Mouse (Mus musculus): ENCODE results near the gene Txndc8. TPM values are rescaled to one million over a fixed set of nuclear protein-coding genes. Genes with fewer than 3 reads are reported as not detected.

The Txndc8 gene
- polyA plus RNA-seq, 2 experiments, result not detected

GRCm38 (mm10) chr4:57970285-57970684 is 38.6 kb downstream of the Txndc8 start:
- H3K4me2 ChIP-seq (ENCODE audit: low read depth), result no peak overlapping the region
- no peak for ATAC-seq (ENCODE audit: insufficient read depth)

DNA sequence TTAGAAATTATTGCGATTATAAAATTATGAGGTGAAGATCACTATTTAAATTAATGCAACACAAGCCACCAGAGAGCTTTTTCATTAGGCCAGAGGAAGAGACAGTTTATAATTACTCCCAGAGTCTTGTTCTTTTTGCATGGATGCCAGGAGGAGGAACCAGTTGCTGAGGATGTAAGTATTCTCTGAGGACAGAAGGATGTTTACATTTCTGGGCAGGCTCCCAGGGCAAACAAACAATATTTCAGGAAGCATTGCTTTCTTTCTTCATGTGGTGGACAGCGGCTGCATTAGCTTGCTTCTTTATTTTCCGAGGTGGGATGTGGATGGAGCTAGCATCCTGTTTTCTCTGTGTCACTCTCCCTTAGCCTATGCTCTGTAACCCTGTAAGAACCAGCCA is 41.7 kb downstream of the Txndc8 start:
- TF ChIP-seq CTCF (IDR thresholded peaks at IDR 0.05; ENCODE audit: low read depth) (no peak), EP300 (IDR thresholded peaks at IDR 0.05; ENCODE audit: low read depth) (no peak)
- H3K4me2 ChIP-seq (ENCODE audit: low read depth), result no peak overlapping the region
- no peaks in the 10 kb centered on the region for H3K4me1 ChIP-seq (replicated peaks; ENCODE audit: control insufficient read depth in 2 of 2, insufficient read depth in 2 of 2, low read length in 1 of 2)
- DNase-seq (ENCODE audit: low read depth in 3 of 3, low spot score in 3 of 3) (no peak), ATAC-seq (ENCODE audit: insufficient read depth) (no peak)
- no peak overlapping the region for H3K9ac ChIP-seq (replicated peaks)
- WGBS (ENCODE audit: insufficient replicate concordance), result 49% methylated on average over 3 of the region's 3 CpGs
- H3K9me3 ChIP-seq (ENCODE audit: control insufficient read depth, low read length), result no peaks in the 10 kb centered on the region
- no peak overlapping the region for H3K4me3 ChIP-seq (ENCODE audit: insufficient read depth in 1 of 2, low read depth in 2 of 2, low read length in 2 of 2)
- H3K36me3 ChIP-seq (replicated peaks; ENCODE audit: control insufficient read depth, insufficient read depth, low read depth), result no peaks in the 10 kb centered on the region
- no peak overlapping the region for H3K27ac ChIP-seq
- H3K27me3 ChIP-seq (ENCODE audit: control insufficient read depth, insufficient read depth, low read length), result no peaks in the 10 kb centered on the region

More at GRCm38 (mm10) chr4:57970285-57970684, 38.6 kb downstream of the Txndc8 start:
- no peaks in the 10 kb centered on the region for H3K27me3 ChIP-seq (ENCODE audit: control insufficient read depth, insufficient read depth, low read length)
- TF ChIP-seq EP300 (IDR thresholded peaks at IDR 0.05; ENCODE audit: low read depth) (no peak), CTCF (IDR thresholded peaks at IDR 0.05; ENCODE audit: low read depth) (no peak)
- no peak overlapping the region for H3K4me3 ChIP-seq (ENCODE audit: insufficient read depth in 1 of 2, low read depth in 2 of 2, low read length in 2 of 2)
- no peaks in the 10 kb centered on the region for H3K36me3 ChIP-seq (replicated peaks; ENCODE audit: control insufficient read depth, insufficient read depth, low read depth)
- DNase-seq (ENCODE audit: low read depth in 3 of 3, low spot score in 3 of 3), result no peak
- no peak overlapping the region for H3K27ac ChIP-seq
- H3K9me3 ChIP-seq (ENCODE audit: control insufficient read depth, low read length), result no peaks in the 10 kb centered on the region
- H3K4me1 ChIP-seq (replicated peaks; ENCODE audit: control insufficient read depth in 2 of 2, insufficient read depth in 2 of 2, low read length in 1 of 2), result no peaks in the 10 kb centered on the region
- no peak overlapping the region for H3K9ac ChIP-seq (replicated peaks)

- no peaks in the 10 kb centered on the region for H3K4me1 ChIP-seq (replicated peaks; ENCODE audit: control insufficient read depth in 2 of 2, insufficient read depth in 2 of 2, low read length in 1 of 2)
- 70% methylated on average over 4 of the region's 4 CpGs for WGBS (ENCODE audit: insufficient replicate concordance)
- TF ChIP-seq EP300 (IDR thresholded peaks at IDR 0.05; ENCODE audit: low read depth) (no peak), CTCF (IDR thresholded peaks at IDR 0.05; ENCODE audit: low read depth) (no peak)
- ATAC-seq (ENCODE audit: insufficient read depth), result no peak
- no peaks in the 10 kb centered on the region for H3K36me3 ChIP-seq (replicated peaks; ENCODE audit: control insufficient read depth, insufficient read depth, low read depth)
- no peak for DNase-seq (ENCODE audit: low read depth in 3 of 3, low spot score in 3 of 3)
- no peaks in the 10 kb centered on the region for H3K27me3 ChIP-seq (ENCODE audit: control insufficient read depth, insufficient read depth, low read length)
- H3K27ac ChIP-seq, result no peak overlapping the region
- no peaks in the 10 kb centered on the region for H3K9me3 ChIP-seq (ENCODE audit: control insufficient read depth, low read length)
- H3K9ac ChIP-seq (replicated peaks), result no peak overlapping the region
- no peak overlapping the region for H3K4me3 ChIP-seq (ENCODE audit: insufficient read depth in 1 of 2, low read depth in 2 of 2, low read length in 2 of 2)
- H3K4me2 ChIP-seq (ENCODE audit: low read depth), result no peak overlapping the region
Measured at GRCm38 (mm10) chr4:57965516-57965915, 43.4 kb downstream of the Txndc8 start.

- Histone ChIP-seq H3K36me3 (replicated peaks; ENCODE audit: control insufficient read depth, insufficient read depth, low read depth) (no peaks in the 10 kb centered on the region), H3K27ac (no peak overlapping the region), H3K4me3 (ENCODE audit: insufficient read depth in 1 of 2, low read depth in 2 of 2, low read length in 2 of 2) (no peak overlapping the region), H3K9ac (replicated peaks) (no peak overlapping the region), H3K4me1 (replicated peaks; ENCODE audit: control insufficient read depth in 2 of 2, insufficient read depth in 2 of 2, low read length in 1 of 2) (no peaks in the 10 kb centered on the region), H3K9me3 (ENCODE audit: control insufficient read depth, low read length) (no peaks in the 10 kb centered on the region), H3K4me2 (ENCODE audit: low read depth) (no peak overlapping the region), H3K27me3 (ENCODE audit: control insufficient read depth, insufficient read depth, low read length) (no peaks in the 10 kb centered on the region)
- TF ChIP-seq EP300 (IDR thresholded peaks at IDR 0.05; ENCODE audit: low read depth), result no peak
- no peak for TF ChIP-seq CTCF (IDR thresholded peaks at IDR 0.05; ENCODE audit: low read depth)
- WGBS (ENCODE audit: insufficient replicate concordance), result 37% methylated on average over 1 of the region's 1 CpGs
- DNase-seq (ENCODE audit: low read depth in 3 of 3, low spot score in 3 of 3), result no peak
- no peak for ATAC-seq (ENCODE audit: insufficient read depth)
Measured at GRCm38 (mm10) chr4:57964143-57964542, 44.8 kb downstream of the Txndc8 start.

DNA sequence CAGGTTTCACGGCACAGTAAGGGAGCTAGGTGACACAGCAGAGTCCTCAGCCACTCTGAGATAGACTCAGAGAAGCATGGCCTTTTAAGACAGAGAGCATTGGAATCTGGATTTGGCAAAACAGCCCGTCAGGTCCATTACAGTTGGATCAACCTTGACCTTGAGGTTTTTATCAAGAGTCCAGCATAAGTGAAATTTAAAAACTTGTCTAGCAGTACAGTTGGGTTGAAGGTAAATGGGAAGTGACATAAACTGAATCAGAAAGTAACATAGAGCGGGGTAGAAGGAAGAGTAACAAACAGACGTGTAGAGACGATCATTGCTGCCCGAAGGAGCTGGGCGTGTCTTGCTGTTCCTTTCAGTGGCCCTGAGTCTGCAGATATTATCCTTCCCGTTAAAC is 49.9 kb downstream of the Txndc8 start:
- ATAC-seq (ENCODE audit: insufficient read depth), result no peak
- H3K27ac ChIP-seq, result no peak overlapping the region
- no peak overlapping the region for H3K4me3 ChIP-seq (ENCODE audit: insufficient read depth in 1 of 2, low read depth in 2 of 2, low read length in 2 of 2)
- H3K36me3 ChIP-seq (replicated peaks; ENCODE audit: control insufficient read depth, insufficient read depth, low read depth), result no peaks in the 10 kb centered on the region
- WGBS (ENCODE audit: insufficient replicate concordance), result 62% methylated on average over 8 of the region's 8 CpGs
- DNase-seq (ENCODE audit: low read depth in 3 of 3, low spot score in 3 of 3), result no peak
- no peak for TF ChIP-seq EP300 (IDR thresholded peaks at IDR 0.05; ENCODE audit: low read depth)
- TF ChIP-seq CTCF (IDR thresholded peaks at IDR 0.05; ENCODE audit: low read depth), result no peak
- H3K4me2 ChIP-seq (ENCODE audit: low read depth), result no peak overlapping the region
- no peaks in the 10 kb centered on the region for H3K27me3 ChIP-seq (ENCODE audit: control insufficient read depth, insufficient read depth, low read length)
- H3K9ac ChIP-seq (replicated peaks), result no peak overlapping the region
- H3K4me1 ChIP-seq (replicated peaks; ENCODE audit: control insufficient read depth in 2 of 2, insufficient read depth in 2 of 2, low read length in 1 of 2), result peaks cover 21 to 27% of the 10 kb centered on the region in 2 experiments
- no peaks in the 10 kb centered on the region for H3K9me3 ChIP-seq (ENCODE audit: control insufficient read depth, low read length)

All from liver, embryonic 14.5 days (tissue).